Mouse (Mus musculus) heart, embryonic 14.5 days (tissue): ENCODE results near the gene Plk1. TPM values are rescaled to one million over a fixed set of nuclear protein-coding genes. Genes with fewer than 3 reads are reported as not detected.

Experiments used
- ATAC-seq: fragments of 200-750 bp; cut with Nextera tagmentation; 2 replicates; pipeline ENCODE4 v1.8.0; 2017; ENCODE audit warnings: low read depth, moderate TSS enrichment; ENCODE audit not compliant: insufficient number of reproducible peaks, insufficient read depth, low FRiP score
- H3K27ac ChIP-seq, 2 experiments: fragments of 200-500 bp in 1 of 2; fragments of 300-500 bp in 1 of 2; sonication (generic) in 1 of 2; replicated peaks in 1 of 2; 2 replicates each; pipeline ENCODE4 v1.5.1; 2012 to 2014; ENCODE audit warnings: low read depth in 2 of 2, low read length in 2 of 2, control low read depth in 1 of 2, mild to moderate bottlenecking in 1 of 2, mixed read lengths in 1 of 2; ENCODE audit not compliant: control insufficient read depth in 1 of 2, insufficient read depth in 1 of 2
- H3K27me3 ChIP-seq: fragments of 300-500 bp; sonication (generic); 2 replicates; pipeline ENCODE4 v1.6.1; 2014; ENCODE audit warnings: mild to moderate bottlenecking, low read length, control low read depth; ENCODE audit not compliant: control insufficient read depth, insufficient read depth
- H3K36me3 ChIP-seq: fragments of 300-500 bp; sonication (generic); 2 replicates; pipeline ENCODE4 v1.6.1; 2014; ENCODE audit warnings: mild to moderate bottlenecking, control low read depth, low read length, mixed read lengths; ENCODE audit not compliant: control insufficient read depth, insufficient read depth
- H3K4me1 ChIP-seq, 2 experiments: fragments of 200-500 bp in 1 of 2; fragments of 300-500 bp in 1 of 2; sonication (generic) in 1 of 2; 2 replicates each; pipeline ENCODE4 v1.6.1; 2012 to 2014; ENCODE audit warnings: low read length in 2 of 2, control low read depth in 1 of 2, mixed read lengths in 1 of 2; ENCODE audit not compliant: control insufficient read depth in 2 of 2, insufficient read depth in 2 of 2
- H3K4me2 ChIP-seq: fragments of 300-500 bp; sonication (generic); 2 replicates; pipeline ENCODE4 v1.6.1; 2014; ENCODE audit warnings: mild to moderate bottlenecking, low read length
- H3K4me3 ChIP-seq, 2 experiments: fragments of 200-500 bp in 1 of 2; fragments of 300-500 bp in 1 of 2; sonication (generic) in 1 of 2; 2 replicates each; pipeline ENCODE4 v1.5.1; 2012 to 2014; ENCODE audit warnings: low read length in 2 of 2, mild to moderate bottlenecking in 2 of 2, control low read depth in 1 of 2, low read depth in 1 of 2, moderate library complexity in 1 of 2; ENCODE audit not compliant: control insufficient read depth in 1 of 2, insufficient read depth in 1 of 2
- H3K9ac ChIP-seq: fragments of 300-500 bp; sonication (generic); 2 replicates; pipeline ENCODE4 v1.6.1; 2014; ENCODE audit warnings: mild to moderate bottlenecking, low read length
- H3K9me3 ChIP-seq: fragments of 300-500 bp; sonication (generic); 2 replicates; pipeline ENCODE4 v1.6.1; 2016; ENCODE audit warnings: low read length, control low read depth; ENCODE audit not compliant: control insufficient read depth
- WGBS: fragments of 180-500 bp; shearing (Covaris S2); extraction: QIAGEN DNeasy Blood & Tissue Kit; methylation state at CpG from one replicate; pipeline ENCODE4 v1.1.7; 2014; 5-methylcytosine and 5-hydroxymethylcytosine counted together
- polyA plus RNA-seq: library from polyadenylated mRNA; unstranded; fragments of >200 nt; fragmentation: Nextera tagmentation; extraction: Ambion mirVana; gene quantifications from 2 replicates; pipeline ENCODE4 v1.2.1, GENCODE M21; 2014

Plk1 gene
- 56.6 and 64.1 TPM in 2 replicates for polyA plus RNA-seq

DNA sequence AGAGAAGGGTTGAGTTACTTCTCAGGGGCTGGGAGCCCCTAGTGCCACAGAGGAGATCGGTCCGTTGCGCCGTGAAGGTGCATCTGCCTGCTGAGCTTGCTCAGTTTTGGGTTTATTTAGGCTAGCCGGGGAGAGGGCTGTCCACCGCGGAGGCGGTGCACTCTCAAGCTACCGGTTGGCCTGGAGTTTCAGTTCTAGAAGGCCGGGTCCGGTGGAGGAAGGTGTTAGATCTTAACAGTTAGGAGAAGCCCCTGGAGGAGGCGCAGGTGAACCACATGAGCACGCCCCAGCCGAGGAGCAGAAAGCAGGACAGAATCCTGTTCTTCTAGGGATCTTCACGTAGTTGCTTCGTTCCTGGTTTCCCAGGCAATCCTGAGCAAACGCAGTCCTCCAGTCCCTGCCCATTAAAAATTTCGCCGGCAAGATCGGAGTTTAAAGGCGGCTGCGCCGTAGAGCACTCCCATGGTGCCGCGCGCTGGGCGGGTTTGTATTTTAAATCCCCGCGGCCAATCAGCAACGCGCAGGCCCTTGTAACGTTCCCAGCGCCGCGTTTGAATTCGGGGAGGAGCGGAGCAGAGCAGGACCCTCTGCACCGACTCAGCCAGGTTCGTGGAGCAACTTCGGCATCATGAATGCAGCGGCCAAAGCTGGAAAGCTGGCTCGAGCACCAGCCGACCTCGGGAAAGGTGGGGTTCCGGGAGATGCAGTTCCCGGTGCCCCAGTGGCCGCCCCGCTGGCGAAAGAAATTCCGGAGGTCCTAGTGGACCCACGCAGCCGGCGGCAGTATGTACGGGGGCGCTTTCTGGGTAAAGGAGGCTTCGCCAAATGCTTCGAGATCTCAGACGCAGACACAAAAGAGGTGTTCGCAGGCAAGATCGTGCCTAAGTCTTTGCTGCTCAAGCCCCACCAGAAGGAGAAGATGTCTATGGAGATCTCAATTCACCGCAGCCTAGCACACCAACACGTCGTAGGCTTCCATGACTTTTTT is at the start of gene Plk1:
TSS of gene Plk1 (plus strand) at position 525 of the 988 bp plus-strand sequence.
- peak within 1 kb of the TSS; percentile 76 to 85 for H3K27ac ChIP-seq
- peaks cover 14 to 38% of the 10 kb centered on the region in 2 experiments for H3K4me1 ChIP-seq
- H3K27me3 ChIP-seq: no peaks in the 10 kb centered on the region
- peak; percentile 80 for ATAC-seq
- peak within 1 kb of the TSS; percentile 69 for H3K4me2 ChIP-seq
- peak within 1 kb of the TSS; percentile 83 for H3K9ac ChIP-seq
- WGBS: under 1% methylated on average over 63 of the region's 63 CpGs
- H3K9me3 ChIP-seq: no peaks in the 10 kb centered on the region
- peaks cover 31% of the 10 kb centered on the region for H3K36me3 ChIP-seq
- peak within 1 kb of the TSS; percentile 79 to 84 for H3K4me3 ChIP-seq

DNA sequence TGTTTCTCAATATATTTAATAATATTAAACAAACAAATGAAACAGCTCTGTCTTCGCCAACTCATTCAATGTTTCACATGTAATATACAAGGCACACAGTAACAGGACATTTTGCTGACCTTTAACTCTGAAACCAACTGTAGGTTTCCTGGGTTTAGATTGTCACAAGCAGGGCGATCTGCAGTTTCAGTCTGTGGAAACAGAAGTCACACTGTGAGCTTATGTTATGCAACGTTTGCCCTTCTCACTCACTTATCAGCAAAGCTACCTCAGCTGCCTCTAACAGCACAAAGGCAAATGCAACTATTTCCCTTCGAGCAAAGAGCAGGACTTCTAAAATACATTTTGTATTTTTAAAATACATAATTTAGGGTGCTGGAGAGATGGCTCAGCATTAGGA is 35.7 kb upstream of the Plk1 start:
- H3K4me2 ChIP-seq: no peak overlapping the region
- H3K27me3 ChIP-seq: no peaks in the 10 kb centered on the region
- H3K9ac ChIP-seq: no peak overlapping the region
- no peaks in the 10 kb centered on the region for H3K9me3 ChIP-seq
- no peak overlapping the region for H3K4me3 ChIP-seq
- H3K36me3 ChIP-seq: peaks cover 76% of the 10 kb centered on the region
- H3K27ac ChIP-seq: no peak overlapping the region
- WGBS: 75% methylated on average over 4 of the region's 4 CpGs
- H3K4me1 ChIP-seq: no peaks in the 10 kb centered on the region
- no peak for ATAC-seq

DNA sequence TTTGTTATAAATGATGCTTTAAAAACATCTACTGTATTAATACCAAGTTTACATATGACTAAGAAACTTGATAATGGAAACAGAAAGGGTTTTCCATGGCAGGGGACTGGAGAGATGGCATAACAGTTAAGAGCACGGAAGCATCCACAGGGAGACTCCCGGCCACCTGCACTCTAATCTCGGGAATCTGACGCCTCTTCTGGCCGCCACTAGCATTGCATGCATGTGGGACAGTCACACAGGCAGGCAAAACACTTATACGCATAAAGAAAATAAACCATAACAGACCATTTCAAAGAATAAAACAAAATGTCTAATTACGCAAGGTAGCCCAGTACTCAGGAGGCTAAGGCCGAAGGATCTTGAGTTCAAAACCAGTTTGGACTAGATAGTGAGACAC is 33.6 kb upstream of the Plk1 start:
- Histone ChIP-seq H3K4me3 (no peak overlapping the region), H3K4me2 (no peak overlapping the region), H3K4me1 (no peaks in the 10 kb centered on the region), H3K27me3 (no peaks in the 10 kb centered on the region), H3K36me3 (peaks cover 67% of the 10 kb centered on the region), H3K9me3 (no peaks in the 10 kb centered on the region), H3K9ac (no peak overlapping the region), H3K27ac (no peak overlapping the region)
- no peak for ATAC-seq
- 77% methylated on average over 8 of the region's 8 CpGs for WGBS

DNA sequence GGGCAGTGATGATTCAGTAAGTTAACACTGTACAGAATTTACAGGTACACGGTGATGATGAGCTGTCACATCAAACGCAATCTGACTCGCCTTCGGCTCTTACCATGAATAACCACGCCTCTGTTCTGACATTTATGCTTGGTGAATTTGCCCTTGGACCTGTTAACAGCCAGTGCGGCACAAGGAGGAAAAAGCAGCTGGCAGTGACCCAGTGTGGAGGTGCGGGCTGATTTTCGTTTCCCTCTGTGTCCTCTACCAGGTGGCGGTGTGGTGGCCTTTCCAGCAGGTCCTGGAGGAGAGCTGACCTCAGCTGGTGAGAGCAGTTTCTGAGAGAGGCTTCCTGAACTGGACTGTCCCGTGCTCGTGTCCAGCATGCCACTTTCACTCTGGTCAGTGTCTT is 32.3 kb upstream of the Plk1 start:
- no peak overlapping the region for H3K27ac ChIP-seq
- H3K36me3 ChIP-seq: peaks cover 62% of the 10 kb centered on the region
- no peaks in the 10 kb centered on the region for H3K27me3 ChIP-seq
- ATAC-seq: no peak
- H3K4me2 ChIP-seq: no peak overlapping the region
- H3K4me3 ChIP-seq: no peak overlapping the region
- 94% methylated on average over 11 of the region's 11 CpGs for WGBS
- H3K9ac ChIP-seq: no peak overlapping the region
- peaks cover 0 to under 1% of the 10 kb centered on the region in 2 experiments; a peak in 1 of 4 replicates for H3K4me1 ChIP-seq
- H3K9me3 ChIP-seq: no peaks in the 10 kb centered on the region

DNA sequence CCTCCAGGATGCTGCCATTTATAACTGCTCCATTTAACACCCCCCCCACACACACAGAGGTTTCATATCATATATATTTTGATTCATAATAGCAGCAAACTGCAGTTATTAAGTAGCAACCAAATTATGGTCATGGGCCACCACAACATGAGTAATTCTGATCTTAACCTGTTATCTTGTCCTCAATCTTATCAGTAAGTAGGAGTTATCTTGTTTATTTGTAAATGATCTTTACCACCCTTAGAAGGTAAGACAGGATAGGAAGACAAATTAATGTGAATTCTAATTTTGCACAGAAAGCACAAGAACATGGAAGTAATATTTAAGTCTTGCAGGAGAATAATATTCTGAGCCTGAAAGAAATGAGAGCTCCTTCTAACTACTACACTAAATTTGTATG is 27.4 kb upstream of the Plk1 start:
- Histone ChIP-seq H3K9ac (peak overlapping the region; percentile 91), H3K27ac (no peak overlapping the region), H3K36me3 (peaks cover 48% of the 10 kb centered on the region), H3K4me2 (peak overlapping the region; percentile 86), H3K9me3 (no peaks in the 10 kb centered on the region), H3K4me3 (peak overlapping the region in 1 of 2 experiments; percentile 88; a peak in 2 of 4 replicates), H3K4me1 (peaks cover 2 to 11% of the 10 kb centered on the region in 2 experiments; a peak in 3 of 4 replicates), H3K27me3 (no peaks in the 10 kb centered on the region)
- ATAC-seq: no peak

DNA sequence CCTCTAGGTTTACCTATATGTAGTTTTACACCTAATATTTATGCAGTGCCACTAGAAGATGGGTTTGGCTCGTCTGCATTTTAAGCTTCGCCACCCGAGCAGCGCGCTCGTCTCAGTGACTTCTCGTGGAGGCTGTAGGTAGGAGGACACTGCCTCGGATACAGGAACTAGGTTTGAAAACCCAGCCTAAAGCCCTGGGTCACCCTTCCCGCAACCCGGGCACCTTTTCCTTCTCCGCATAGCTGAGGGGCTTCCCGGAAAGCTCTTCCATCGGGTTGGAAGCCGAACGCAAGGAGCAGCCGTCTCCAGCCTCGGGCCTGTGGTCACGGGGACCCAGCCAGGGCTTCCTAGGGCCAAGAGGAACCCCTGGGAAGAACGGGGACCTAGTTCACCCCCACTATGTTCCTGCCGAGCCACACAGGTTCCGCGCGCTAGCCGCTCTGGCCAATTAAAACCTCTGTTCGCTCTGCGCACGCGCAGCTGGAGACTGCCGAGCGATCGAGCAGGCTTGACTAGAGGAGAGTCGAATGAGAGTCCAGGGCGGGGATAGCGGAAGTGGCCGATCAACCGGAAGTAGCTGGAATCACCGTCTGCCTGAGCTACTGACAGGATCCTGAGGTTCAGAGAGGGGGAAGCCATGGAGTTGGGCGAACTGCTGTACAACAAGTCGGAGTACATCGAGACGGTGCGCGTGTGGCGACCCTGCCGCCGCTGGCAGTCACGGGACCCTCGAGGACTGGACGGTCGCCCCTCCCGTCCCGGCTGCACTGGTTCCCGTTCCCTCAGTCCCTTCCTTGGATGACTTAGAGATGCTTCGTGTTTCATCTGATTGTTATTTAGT is 26.5 kb upstream of the Plk1 start, which contains the start of the genes Palb2 and Dctn5:
TSS of gene Palb2 (minus strand) at position 489 of the 841 bp plus-strand sequence.
TSS of gene Dctn5 (plus strand) at position 545 of the 841 bp plus-strand sequence.
- H3K4me3 ChIP-seq: peak within 1 kb of the TSS; percentile 88 to 89
- peaks cover 45% of the 10 kb centered on the region for H3K36me3 ChIP-seq
- H3K9ac ChIP-seq: peak within 1 kb of the TSS; percentile 91
- H3K9me3 ChIP-seq: no peaks in the 10 kb centered on the region
- no peaks in the 10 kb centered on the region for H3K27me3 ChIP-seq
- under 1% methylated on average over 54 of the region's 54 CpGs for WGBS
- peak; percentile 95 for ATAC-seq
- H3K4me2 ChIP-seq: peak within 1 kb of the TSS; percentile 86
- peaks cover 2 to 11% of the 10 kb centered on the region in 2 experiments; a peak in 3 of 4 replicates for H3K4me1 ChIP-seq
- H3K27ac ChIP-seq: peak within 1 kb of the TSS; percentile 41 to 48; a peak in 1 of 4 replicates

DNA sequence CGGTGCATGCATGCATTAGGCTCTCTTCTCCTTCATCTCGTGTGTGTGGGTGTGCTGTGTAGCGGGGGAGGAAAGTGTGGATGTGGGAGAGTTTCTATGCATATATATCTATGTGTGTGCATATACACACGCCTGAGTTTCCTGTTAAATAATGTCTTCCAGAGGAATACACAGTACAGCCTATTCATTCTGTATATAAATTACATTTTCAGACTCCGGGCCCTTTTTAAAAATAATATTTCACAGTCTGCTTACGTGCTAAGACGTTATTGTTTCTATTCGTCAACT is 26.0 kb upstream of the Plk1 start:
- no peak for ATAC-seq
- H3K36me3 ChIP-seq: peaks cover 45% of the 10 kb centered on the region
- H3K4me2 ChIP-seq: peak overlapping the region; percentile 76
- peaks cover 2 to 11% of the 10 kb centered on the region in 2 experiments; a peak in 3 of 4 replicates for H3K4me1 ChIP-seq
- no peaks in the 10 kb centered on the region for H3K9me3 ChIP-seq
- peak overlapping the region; percentile 41 to 48; a peak in 1 of 4 replicates for H3K27ac ChIP-seq
- peak overlapping the region; percentile 91 for H3K9ac ChIP-seq
- H3K4me3 ChIP-seq: peak overlapping the region; percentile 88 to 89
- H3K27me3 ChIP-seq: no peaks in the 10 kb centered on the region
- WGBS: 22% methylated on average over 8 of the region's 8 CpGs
